ENCODE assay signal across 31 mouse cellular contexts in the genomic region with DNA sequence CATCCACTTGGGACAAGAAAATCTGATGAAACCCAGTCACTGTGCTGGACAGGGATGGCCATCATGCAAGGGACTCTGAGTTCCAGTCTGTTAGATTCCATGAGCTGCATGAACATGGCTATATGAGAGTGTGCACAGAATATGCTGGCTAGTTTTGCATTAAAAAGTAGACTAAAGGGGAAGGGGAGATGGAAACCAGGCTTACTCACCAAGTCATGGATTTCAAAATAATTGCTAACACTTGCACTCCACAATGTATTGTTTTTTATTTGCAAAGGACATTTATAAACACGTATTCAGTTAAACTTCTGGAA. TPM values are rescaled to one million over a fixed set of nuclear protein-coding genes. Genes with fewer than 3 reads are reported as not detected.
A peak's percentile ranks its signal among the peaks of the same experiment; 100 is the strongest.
DNase-seq lines count a peak whose midpoint lies in the region; ATAC-seq lines count a peak whose summit lies in the region.
"Had no signal": no experiment of that assay in that cellular context is flagged by ENCODE, and none has a peak within 500 bp of the region (broad histone marks: within the 10 kb centered on the region; RNA-seq: fewer than 3 reads in every experiment).

No protein-coding gene starts in this region.

- H3K9ac ChIP-seq in heart, embryonic 11.5 days (ENCODE audit: low read depth, low read length) = no peak overlapping the region
- H3K9ac ChIP-seq in heart, embryonic 12.5 days = no peak overlapping the region
- no peak overlapping the region for H3K9ac ChIP-seq in embryonic facial prominence, embryonic 15.5 days
- no peak overlapping the region for H3K9ac ChIP-seq in limb, embryonic 13.5 days
- no peak overlapping the region for H3K9ac ChIP-seq in midbrain, embryonic 16.5 days (ENCODE audit: low read depth, low read length)
- H3K9ac ChIP-seq: hindbrain, embryonic 15.5 days; kidney, embryonic 15.5 days; liver, embryonic 15.5 days; lung, embryonic 14.5 days; neural tube, embryonic 13.5 days had no signal

- no peaks in the 10 kb centered on the region for H3K4me1 ChIP-seq in heart, embryonic 11.5 days (ENCODE audit: control insufficient read depth, insufficient read depth, low read length)
- peaks cover 4% of the 10 kb centered on the region; the same call in 1 of the 2 replicates for H3K4me1 ChIP-seq in heart, embryonic 12.5 days (replicated peaks)
- peaks cover 35% of the 10 kb centered on the region for H3K4me1 ChIP-seq in embryonic facial prominence, embryonic 10.5 days
- peaks cover 33% of the 10 kb centered on the region for H3K4me1 ChIP-seq in embryonic facial prominence, embryonic 15.5 days
- peaks cover 28% of the 10 kb centered on the region for H3K4me1 ChIP-seq in limb, embryonic 13.5 days
- no peaks in the 10 kb centered on the region for H3K4me1 ChIP-seq in midbrain, embryonic 16.5 days (ENCODE audit: control insufficient read depth, insufficient read depth, low read length)
- H3K4me1 ChIP-seq: hindbrain, embryonic 15.5 days; liver, embryonic 15.5 days; neural tube, embryonic 13.5 days had no signal

- H3K27ac ChIP-seq in heart, embryonic 11.5 days (ENCODE audit: low read depth, low read length) = 0 out of 2 replicates have a peak overlapping the region, but pooled peaks have one; percentile 15
- H3K27ac ChIP-seq in heart, embryonic 12.5 days (ENCODE audit: poor library complexity, severe bottlenecking) = no peak overlapping the region
- peak overlapping the region; percentile 76 for H3K27ac ChIP-seq in embryonic facial prominence, embryonic 10.5 days (replicated peaks)
- peak overlapping the region; percentile 86 for H3K27ac ChIP-seq in embryonic facial prominence, embryonic 15.5 days (replicated peaks)
- H3K27ac ChIP-seq in limb, embryonic 13.5 days = peak overlapping the region; percentile 10; the same call in 1 of the 2 replicates
- H3K27ac ChIP-seq in midbrain, embryonic 16.5 days (ENCODE audit: low read length) = no peak overlapping the region
- H3K27ac ChIP-seq: forebrain, embryonic 10.5 days; gastrocnemius, adult 2 months; heart, adult 2 months; hindbrain, embryonic 10.5 days; hindbrain, embryonic 15.5 days; kidney, embryonic 15.5 days; liver, embryonic 15.5 days; midbrain, embryonic 10.5 days; neural tube, embryonic 13.5 days had no signal

- intact Hi-C loops in left cerebral cortex, postnatal 10 days (cut with DNase I) = no loop called here

- H3K4me2 ChIP-seq in heart, embryonic 11.5 days = no peak overlapping the region
- no peak overlapping the region for H3K4me2 ChIP-seq in heart, embryonic 12.5 days
- peak overlapping the region; percentile 6; the same call in 1 of the 2 replicates for H3K4me2 ChIP-seq in embryonic facial prominence, embryonic 15.5 days (replicated peaks)
- H3K4me2 ChIP-seq in limb, embryonic 13.5 days (replicated peaks) = peak overlapping the region; percentile 10; the same call in 1 of the 2 replicates
- no peak overlapping the region for H3K4me2 ChIP-seq in midbrain, embryonic 16.5 days (ENCODE audit: low read length)
- H3K4me2 ChIP-seq: hindbrain, embryonic 15.5 days; kidney, embryonic 15.5 days; liver, embryonic 15.5 days; lung, embryonic 14.5 days; neural tube, embryonic 13.5 days had no signal

- no peaks in the 10 kb centered on the region for H3K36me3 ChIP-seq in heart, embryonic 11.5 days (ENCODE audit: control insufficient read depth, insufficient read depth, low read length)
- no peaks in the 10 kb centered on the region for H3K36me3 ChIP-seq in heart, embryonic 12.5 days
- no peaks in the 10 kb centered on the region for H3K36me3 ChIP-seq in embryonic facial prominence, embryonic 10.5 days (replicated peaks)
- no peaks in the 10 kb centered on the region for H3K36me3 ChIP-seq in embryonic facial prominence, embryonic 15.5 days
- H3K36me3 ChIP-seq in limb, embryonic 13.5 days = no peaks in the 10 kb centered on the region
- no peaks in the 10 kb centered on the region for H3K36me3 ChIP-seq in midbrain, embryonic 16.5 days (ENCODE audit: control insufficient read depth, insufficient read depth, low read length)
- H3K36me3 ChIP-seq: forebrain, embryonic 10.5 days; hindbrain, embryonic 10.5 days; hindbrain, embryonic 15.5 days; kidney, embryonic 15.5 days; liver, embryonic 15.5 days; midbrain, embryonic 10.5 days; neural tube, embryonic 13.5 days had no signal

- no peak overlapping the region for H3K4me3 ChIP-seq in heart, embryonic 11.5 days (ENCODE audit: low read depth, low read length)
- H3K4me3 ChIP-seq in heart, embryonic 12.5 days = no peak overlapping the region
- no peak overlapping the region for H3K4me3 ChIP-seq in embryonic facial prominence, embryonic 10.5 days
- H3K4me3 ChIP-seq in embryonic facial prominence, embryonic 15.5 days (replicated peaks) = no peak overlapping the region
- H3K4me3 ChIP-seq in limb, embryonic 13.5 days = no peak overlapping the region
- no peak overlapping the region for H3K4me3 ChIP-seq in midbrain, embryonic 16.5 days (ENCODE audit: low read depth, low read length)
- H3K4me3 ChIP-seq: forebrain, embryonic 10.5 days; gastrocnemius, adult 2 months; heart, adult 2 months; hindbrain, embryonic 10.5 days; hindbrain, embryonic 15.5 days; kidney, embryonic 15.5 days; liver, embryonic 15.5 days; midbrain, embryonic 10.5 days; neural tube, embryonic 13.5 days had no signal

- H3K9me3 ChIP-seq in heart, embryonic 11.5 days (replicated peaks; ENCODE audit: control insufficient read depth, low read length) = no peaks in the 10 kb centered on the region
- no peaks in the 10 kb centered on the region for H3K9me3 ChIP-seq in heart, embryonic 12.5 days (replicated peaks)
- no peaks in the 10 kb centered on the region for H3K9me3 ChIP-seq in embryonic facial prominence, embryonic 10.5 days
- H3K9me3 ChIP-seq in embryonic facial prominence, embryonic 15.5 days (replicated peaks) = no peaks in the 10 kb centered on the region
- H3K9me3 ChIP-seq in limb, embryonic 13.5 days = no peaks in the 10 kb centered on the region
- no peaks in the 10 kb centered on the region for H3K9me3 ChIP-seq in midbrain, embryonic 16.5 days (replicated peaks; ENCODE audit: control insufficient read depth, low read length, poor library complexity, severe bottlenecking)
- H3K9me3 ChIP-seq: forebrain, embryonic 10.5 days; hindbrain, embryonic 10.5 days; hindbrain, embryonic 15.5 days; kidney, embryonic 15.5 days; liver, embryonic 15.5 days; midbrain, embryonic 10.5 days; neural tube, embryonic 13.5 days had no signal

- DNase-seq in embryonic facial prominence, embryonic 10.5 days (ENCODE audit: low spot score) = no peak
- no peak for DNase-seq in left cerebral cortex, postnatal 10 days (ENCODE audit: extremely low spot score in 1 of 2, low spot score in 2 of 2)
- DNase-seq in cerebellum, adult 9-11 months = no peak
- DNase-seq: adrenal gland, adult 8-10 months; cerebellum, adult 8-10 months; cerebellum, postnatal 36 days; gastrocnemius, adult 2 months; gastrocnemius, postnatal 36 days; heart, adult 2 months; heart, postnatal 10 days; kidney, adult 11 months; kidney, postnatal 36 days; lung, embryonic 14.5 days; lung, postnatal 14 days; thymus, adult 2 months; thymus, postnatal 36 days had no signal

- no peaks in the 10 kb centered on the region for H3K27me3 ChIP-seq in heart, embryonic 11.5 days (ENCODE audit: control insufficient read depth, insufficient read depth, low read length)
- H3K27me3 ChIP-seq in heart, embryonic 12.5 days (replicated peaks) = no peaks in the 10 kb centered on the region
- no peaks in the 10 kb centered on the region for H3K27me3 ChIP-seq in embryonic facial prominence, embryonic 10.5 days (replicated peaks; ENCODE audit: low read depth, poor library complexity, severe bottlenecking)
- no peaks in the 10 kb centered on the region for H3K27me3 ChIP-seq in embryonic facial prominence, embryonic 15.5 days
- H3K27me3 ChIP-seq in limb, embryonic 13.5 days = no peaks in the 10 kb centered on the region
- no peaks in the 10 kb centered on the region for H3K27me3 ChIP-seq in midbrain, embryonic 16.5 days (ENCODE audit: control insufficient read depth, insufficient read depth, low read depth, low read length)
- H3K27me3 ChIP-seq: CH12.LX; hindbrain, embryonic 15.5 days; kidney, embryonic 15.5 days; liver, embryonic 15.5 days; neural tube, embryonic 13.5 days had no signal

- 79% methylated on average over 1 of the region's 1 CpGs for WGBS in heart, embryonic 11.5 days (ENCODE audit: insufficient replicate concordance)
- 85% methylated on average over 1 of the region's 1 CpGs for WGBS in heart, embryonic 12.5 days
- 61% methylated on average over 1 of the region's 1 CpGs for WGBS in embryonic facial prominence, embryonic 10.5 days
- WGBS in embryonic facial prominence, embryonic 15.5 days = 33% methylated on average over 1 of the region's 1 CpGs
- WGBS in limb, embryonic 13.5 days = 37% methylated on average over 1 of the region's 1 CpGs
- 91% methylated on average over 1 of the region's 1 CpGs for WGBS in midbrain, embryonic 16.5 days

- no peak for ATAC-seq in heart, embryonic 11.5 days (replicated peaks; ENCODE audit: insufficient number of reproducible peaks, low FRiP score, low TSS enrichment)
- no peak for ATAC-seq in heart, embryonic 12.5 days (ENCODE audit: insufficient number of reproducible peaks, low FRiP score)
- ATAC-seq in embryonic facial prominence, embryonic 15.5 days (ENCODE audit: insufficient number of reproducible peaks, low FRiP score, low TSS enrichment, low read depth) = peak; percentile 81
- peak; percentile 57; the same call in 1 of the 2 replicates for ATAC-seq in limb, embryonic 13.5 days (ENCODE audit: low FRiP score, low read depth)
- no peak for ATAC-seq in midbrain, embryonic 16.5 days
- ATAC-seq: forebrain, embryonic 16.5 days; inflammation-experienced regulatory T-cells, adult 6 months had no signal

RNA-seq across cellular contexts. Expression of a gene that starts 52.6 kb away (rescaled TPM):
- polyA plus RNA-seq in heart, embryonic 11.5 days (2014; fragmentation: Nextera tagmentation; extraction: Ambion mirVana) = 129 and 141 TPM in 2 replicates
- 234 and 237 TPM in 2 replicates for polyA plus RNA-seq in heart, embryonic 12.5 days (2016; fragmentation: Nextera tagmentation; extraction: Ambion mirVana)
- 17.0 and 23.6 TPM in 2 replicates for polyA plus RNA-seq in embryonic facial prominence, embryonic 10.5 days (2016; fragmentation: Nextera tagmentation; extraction: Ambion mirVana)
- 784 and 834 TPM in 2 replicates for polyA plus RNA-seq in embryonic facial prominence, embryonic 15.5 days (2015; fragmentation: Nextera tagmentation; extraction: Ambion mirVana)
- polyA plus RNA-seq in limb, embryonic 13.5 days (2015; fragmentation: Nextera tagmentation; extraction: Ambion mirVana) = 202 and 208 TPM in 2 replicates
- total RNA-seq in left cerebral cortex, postnatal 10 days (2021) = 10 to 100 TPM; 10.8 to 10.9 TPM
- 11.3 and 12.1 TPM in 2 replicates for polyA plus RNA-seq in midbrain, embryonic 16.5 days (2015; fragmentation: Nextera tagmentation; extraction: Ambion mirVana)
- polyA plus RNA-seq: inflammation-experienced regulatory T-cells, adult 6 months had no signal

Comparison
In these comparisons a context has a peak if more than half of its experiments do, and no peak if none do; other contexts are left out.
1. H3K27ac ChIP-seq: peak in heart, embryonic 11.5 days (single experiment), embryonic facial prominence, embryonic 10.5 days (single experiment), embryonic facial prominence, embryonic 15.5 days (single experiment) and limb, embryonic 13.5 days (single experiment); none in heart, embryonic 12.5 days (single experiment) and midbrain, embryonic 16.5 days (single experiment).
2. ATAC-seq: peak in embryonic facial prominence, embryonic 15.5 days (single experiment) and limb, embryonic 13.5 days (single experiment); none in heart, embryonic 11.5 days (single experiment), heart, embryonic 12.5 days (single experiment) and midbrain, embryonic 16.5 days (single experiment).
3. H3K4me2 ChIP-seq: peak in embryonic facial prominence, embryonic 15.5 days (single experiment) and limb, embryonic 13.5 days (single experiment); none in heart, embryonic 11.5 days (single experiment), heart, embryonic 12.5 days (single experiment) and midbrain, embryonic 16.5 days (single experiment).